Mouse (Mus musculus) layer of hippocampus, postnatal 25 days (tissue): ENCODE measurements around the gene Zfp160. TPM values are rescaled to one million over a fixed set of nuclear protein-coding genes. Genes with fewer than 3 reads are reported as not detected.

Experiments used
- total RNA-seq, 2 experiments: library from RNA; stranded (reverse); gene quantifications; 2 replicates each; pipeline ENCODE4 v1.2.3; 2021

Zfp160 gene
- total RNA-seq, 2 experiments from 2014 or later = 19.5 to 24.1 TPM

Other genes starting within 250 kb of the Zfp160 start
- not detected for gene Vmn1r228, start 222.7 kb upstream of the Zfp160 start, total RNA-seq
- under 1 TPM; 0.05 to 0.07 TPM for gene Vmn1r229, start 197.3 kb upstream of the Zfp160 start, total RNA-seq
- not detected for gene Vmn1r230, start 168.5 kb upstream of the Zfp160 start, total RNA-seq
- not detected for gene Vmn1r231, start 103.8 kb upstream of the Zfp160 start, total RNA-seq
- not detected for gene Vmn1r232, start 89.2 kb upstream of the Zfp160 start, total RNA-seq
- gene Ppp2r1a, start 63.6 kb upstream of the Zfp160 start, total RNA-seq = 100 to 1,000 TPM; 645 to 674 TPM
- not detected for gene Vmn1r233, start 12.4 kb upstream of the Zfp160 start, total RNA-seq
- not detected for gene Vmn1r234, start 217.2 kb downstream of the Zfp160 start, total RNA-seq
- gene Vmn1r235, start 247.5 kb downstream of the Zfp160 start, total RNA-seq = not detected